Mouse (Mus musculus) midbrain, embryonic 16.5 days (tissue): ENCODE measurements around the gene Mfsd4a. TPM values are rescaled to one million over a fixed set of nuclear protein-coding genes. Genes with fewer than 3 reads are reported as not detected.

Experiments used
- ATAC-seq: fragments of 200-750 bp; cut with Nextera tagmentation; 2 replicates; pipeline ENCODE4 v1.8.0; 2017; ENCODE audit warnings: moderate TSS enrichment
- H3K27ac ChIP-seq: fragments of 300-500 bp; sonication (generic); 2 replicates; pipeline ENCODE4 v1.5.1; 2014; ENCODE audit warnings: mild to moderate bottlenecking, low read length, mixed read lengths
- H3K27me3 ChIP-seq: fragments of 300-500 bp; sonication (generic); 2 replicates; pipeline ENCODE4 v1.6.1; 2014; ENCODE audit warnings: low read depth, low read length, mixed read lengths; ENCODE audit not compliant: control insufficient read depth, insufficient read depth
- H3K36me3 ChIP-seq: fragments of 300-500 bp; sonication (generic); 2 replicates; pipeline ENCODE4 v1.6.1; 2014; ENCODE audit warnings: mild to moderate bottlenecking, low read length, moderate library complexity, mixed read lengths; ENCODE audit not compliant: control insufficient read depth, insufficient read depth
- H3K4me1 ChIP-seq: fragments of 300-500 bp; sonication (generic); 2 replicates; pipeline ENCODE4 v1.6.1; 2014; ENCODE audit warnings: mild to moderate bottlenecking, low read length, mixed read lengths; ENCODE audit not compliant: control insufficient read depth, insufficient read depth
- H3K4me2 ChIP-seq: fragments of 300-500 bp; sonication (generic); 2 replicates; pipeline ENCODE4 v1.6.1; 2014; ENCODE audit warnings: mild to moderate bottlenecking, low read length, mixed read lengths
- H3K4me3 ChIP-seq: fragments of 300-500 bp; sonication (generic); 2 replicates; pipeline ENCODE4 v1.5.1; 2014; ENCODE audit warnings: low read depth, mild to moderate bottlenecking, low read length, moderate library complexity, mixed read lengths
- H3K9ac ChIP-seq: fragments of 300-500 bp; sonication (generic); 2 replicates; pipeline ENCODE4 v1.6.1; 2014; ENCODE audit warnings: low read depth, low read length, mixed read lengths
- H3K9me3 ChIP-seq: fragments of 300-500 bp; sonication (generic); replicated peaks from 2 replicates; pipeline ENCODE4 v1.6.1; 2014; ENCODE audit warnings: mild to moderate bottlenecking, low read length, mixed read lengths; ENCODE audit not compliant: control insufficient read depth, poor library complexity, severe bottlenecking
- WGBS: fragments of 180-500 bp; shearing (Covaris S2); extraction: QIAGEN DNeasy Blood & Tissue Kit; methylation state at CpG from one replicate; pipeline ENCODE4 v1.1.7; 2014; 5-methylcytosine and 5-hydroxymethylcytosine counted together
- polyA plus RNA-seq: library from polyadenylated mRNA; unstranded; fragments of >200 nt; fragmentation: Nextera tagmentation; extraction: Ambion mirVana; gene quantifications from 2 replicates; pipeline ENCODE4 v1.2.1, GENCODE M21; 2015

Gene Mfsd4a
- polyA plus RNA-seq, 1 experiment from 2014 or later = 7.7 TPM

- no peaks in the 10 kb centered on the region; the same call in 1 of the 2 replicates for H3K27me3 ChIP-seq
- no peak overlapping the region for H3K27ac ChIP-seq
- H3K4me1 ChIP-seq = peaks cover 22% of the 10 kb centered on the region
- H3K4me3 ChIP-seq = no peak overlapping the region
- H3K4me2 ChIP-seq = no peak overlapping the region
- H3K9me3 ChIP-seq = no peaks in the 10 kb centered on the region
- no peak for ATAC-seq
- H3K36me3 ChIP-seq = no peaks in the 10 kb centered on the region
- no peak overlapping the region for H3K9ac ChIP-seq
- WGBS = 82% methylated on average over 6 of the region's 6 CpGs
These were observed 93.9 kb downstream of the Mfsd4a start for GRCm38 (mm10) chr1:131973991-131974390.

Other genes with a start within 250 kb of the Mfsd4a start
- gene Slc41a1, start 240.6 kb downstream of the Mfsd4a start, polyA plus RNA-seq = 17.7 and 18.2 TPM in 2 replicates
- 6.7 and 7.6 TPM in 2 replicates for gene Rab29, start 200.8 kb downstream of the Mfsd4a start, polyA plus RNA-seq
- 50.1 and 53.6 TPM in 2 replicates for gene Nucks1, start 157.5 kb downstream of the Mfsd4a start, polyA plus RNA-seq
- 2.3 and 2.7 TPM in 2 replicates for gene Slc45a3, start 105.1 kb downstream of the Mfsd4a start, polyA plus RNA-seq
- 8.1 and 8.7 TPM in 2 replicates for gene Elk4, start 60.5 kb downstream of the Mfsd4a start, polyA plus RNA-seq
- gene Cdk18, start 71.6 kb upstream of the Mfsd4a start, polyA plus RNA-seq = 1.7 and 2.4 TPM in 2 replicates
- gene Lemd1, start 123.4 kb upstream of the Mfsd4a start, polyA plus RNA-seq = 16.2 and 18.0 TPM in 2 replicates
- gene AC124108.1, start 123.4 kb upstream of the Mfsd4a start, polyA plus RNA-seq = 2.8 and 4.0 TPM in 2 replicates
- gene Gm10188, start 161.7 kb upstream of the Mfsd4a start, polyA plus RNA-seq = 0.28 and 0.63 TPM in 2 replicates
- gene Klhdc8a, start 230.6 kb upstream of the Mfsd4a start, polyA plus RNA-seq = 8.3 and 10.8 TPM in 2 replicates
- gene Nuak2, start 248.1 kb upstream of the Mfsd4a start, polyA plus RNA-seq = 19.8 and 22.0 TPM in 2 replicates